8 mouse cellular contexts compared by ENCODE assay signal in the genomic region with DNA sequence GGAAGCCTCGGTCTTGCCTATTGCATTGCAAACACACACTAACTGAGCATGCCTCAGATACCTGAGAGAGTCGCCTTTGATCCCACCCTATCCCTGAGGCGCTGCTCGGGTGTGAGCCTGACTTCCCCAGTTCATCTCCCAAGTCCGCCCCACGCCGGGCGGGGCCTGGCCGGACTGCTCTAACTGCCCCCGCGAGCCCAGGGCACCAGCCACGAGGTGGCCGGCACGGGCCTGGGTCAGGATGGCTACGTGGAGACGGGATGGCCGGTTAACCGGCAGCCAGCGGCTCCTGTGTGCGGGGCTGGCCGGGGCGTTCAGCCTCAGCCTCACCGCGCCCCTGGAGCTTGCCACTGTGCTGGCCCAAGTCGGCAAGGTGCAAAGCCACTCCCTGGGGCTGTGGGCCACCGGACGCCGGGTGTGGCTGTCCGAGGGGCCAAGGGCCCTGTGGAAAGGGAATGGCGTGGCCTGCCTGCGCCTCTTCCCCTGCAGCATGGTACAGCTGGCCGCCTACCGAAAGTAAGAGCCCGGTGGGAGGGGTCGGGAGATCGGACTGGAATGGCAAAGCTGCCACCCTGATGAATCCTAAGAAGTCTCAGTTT. TPM values are rescaled to one million over a fixed set of nuclear protein-coding genes. Genes with fewer than 3 reads are reported as not detected.
DNase-seq lines count a peak whose midpoint lies in the region; ATAC-seq and TF ChIP-seq lines count a peak whose summit lies in the region.

Gene Slc25a43, plus strand, starts transcription at position 157 of the 599 bp plus-strand sequence.

- no peak for TF ChIP-seq CTCF in hindbrain, postnatal 0 days (IDR thresholded peaks at IDR 0.05; ENCODE audit: low read depth)

- ATAC-seq in forebrain, embryonic 13.5 days: peak; percentile 53
- peak; percentile 62 for ATAC-seq in hindbrain, postnatal 0 days
- peak; percentile 41 for ATAC-seq in liver, embryonic 13.5 days (ENCODE audit: low read depth)
- ATAC-seq in frontal cortex, adult (ENCODE audit: low TSS enrichment): no peak

- H3K36me3 ChIP-seq in forebrain, embryonic 13.5 days (ENCODE audit: poor library complexity, severe bottlenecking): no peaks in the 10 kb centered on the region
- no peaks in the 10 kb centered on the region for H3K36me3 ChIP-seq in hindbrain, postnatal 0 days (ENCODE audit: insufficient read depth, low read length)
- H3K36me3 ChIP-seq in liver, embryonic 13.5 days: no peaks in the 10 kb centered on the region

- no peaks in the 10 kb centered on the region for H3K9me3 ChIP-seq in forebrain, embryonic 13.5 days (replicated peaks)
- no peaks in the 10 kb centered on the region for H3K9me3 ChIP-seq in hindbrain, postnatal 0 days (ENCODE audit: low read length)
- H3K9me3 ChIP-seq in liver, embryonic 13.5 days (replicated peaks): no peaks in the 10 kb centered on the region

- DNase-seq in CD4-positive, CD25-positive, alpha-beta regulatory T cell, adult 2 months (ENCODE audit: low read depth, low spot score): peak; percentile 17
- peak; percentile 18 for DNase-seq in NIH3T3 (ENCODE audit: low read depth)
- no peak for DNase-seq in hindbrain, postnatal 0 days (ENCODE audit: low spot score)
- peak; percentile 5 for DNase-seq in liver, embryonic 13.5 days
- peak; percentile 40 for DNase-seq in neural tube, embryonic 10.5 days (ENCODE audit: extremely low spot score, low spot score)
- no peak for DNase-seq in layer of hippocampus, adult 18-20 months (ENCODE audit: low spot score in 2 of 2)

- H3K27me3 ChIP-seq in forebrain, embryonic 13.5 days: no peaks in the 10 kb centered on the region
- H3K27me3 ChIP-seq in hindbrain, postnatal 0 days (ENCODE audit: insufficient read depth, low read length): no peaks in the 10 kb centered on the region
- no peaks in the 10 kb centered on the region for H3K27me3 ChIP-seq in liver, embryonic 13.5 days

- peak within 1 kb of the TSS; percentile 70 for H3K4me2 ChIP-seq in forebrain, embryonic 13.5 days
- peak within 1 kb of the TSS; percentile 63 for H3K4me2 ChIP-seq in hindbrain, postnatal 0 days (ENCODE audit: low read depth, low read length)
- H3K4me2 ChIP-seq in liver, embryonic 13.5 days: peak within 1 kb of the TSS; percentile 74

- 0 out of 2 replicates have a peak, but pooled peaks cover 5% of the 10 kb centered on the region for H3K4me1 ChIP-seq in forebrain, embryonic 13.5 days
- H3K4me1 ChIP-seq in hindbrain, postnatal 0 days (ENCODE audit: insufficient read depth, low read length): no peaks in the 10 kb centered on the region
- peaks cover 26% of the 10 kb centered on the region for H3K4me1 ChIP-seq in liver, embryonic 13.5 days (replicated peaks)

- no peak within 1 kb of the TSS for H3K27ac ChIP-seq in forebrain, embryonic 13.5 days
- no peak within 1 kb of the TSS for H3K27ac ChIP-seq in hindbrain, postnatal 0 days
- H3K27ac ChIP-seq in liver, embryonic 13.5 days: no peak within 1 kb of the TSS

- peak within 1 kb of the TSS; percentile 39 for H3K4me3 ChIP-seq in forebrain, embryonic 13.5 days
- H3K4me3 ChIP-seq in hindbrain, postnatal 0 days (ENCODE audit: low read length): peak within 1 kb of the TSS; percentile 38
- peak within 1 kb of the TSS; percentile 58 for H3K4me3 ChIP-seq in liver, embryonic 13.5 days (replicated peaks)

- peak within 1 kb of the TSS; percentile 63 for H3K9ac ChIP-seq in forebrain, embryonic 13.5 days
- H3K9ac ChIP-seq in hindbrain, postnatal 0 days (replicated peaks; ENCODE audit: low read length): peak within 1 kb of the TSS; percentile 58
- H3K9ac ChIP-seq in liver, embryonic 13.5 days: peak within 1 kb of the TSS; percentile 69

- 22% methylated on average over 24 of the region's 36 CpGs for WGBS in forebrain, embryonic 13.5 days
- 32% methylated on average over 36 of the region's 36 CpGs for WGBS in hindbrain, postnatal 0 days
- 22% methylated on average over 36 of the region's 36 CpGs for WGBS in liver, embryonic 13.5 days (ENCODE audit: insufficient replicate concordance)

RNA-seq across cellular contexts. Expression of gene Slc25a43, which starts in this region (rescaled TPM):
- 0.58 and 0.68 TPM in 2 replicates for polyA plus RNA-seq in forebrain, embryonic 13.5 days (2015; fragmentation: Nextera tagmentation; extraction: Ambion mirVana)
- 0.83 and 1.8 TPM in 2 replicates for total RNA-seq in hindbrain, postnatal 0 days (2014; rRNA removed)
- 0.86 and 0.90 TPM in 2 replicates for polyA plus RNA-seq in hindbrain, postnatal 0 days (2015; fragmentation: Nextera tagmentation; extraction: Ambion mirVana)
- polyA plus RNA-seq in liver, embryonic 13.5 days (2015; fragmentation: Nextera tagmentation; extraction: Ambion mirVana): 1.0 and 1.1 TPM in 2 replicates
- under 1 TPM in 1 of 2 experiments, not detected in 1; 0.47 TPM for total RNA-seq in layer of hippocampus, adult 18-20 months (2021)

Comparison
In these comparisons a context has a peak if more than half of its experiments do, and no peak if none do; other contexts are left out.
1. Peak in ATAC-seq, H3K4me3 ChIP-seq, H3K9ac ChIP-seq and H3K4me2 ChIP-seq in forebrain, embryonic 13.5 days; RNA of the gene not detected or under 1 TPM.
2. DNase-seq: peak in CD4-positive, CD25-positive, alpha-beta regulatory T cell, adult 2 months (single experiment), NIH3T3 (single experiment), liver, embryonic 13.5 days (single experiment) and neural tube, embryonic 10.5 days (single experiment); none in hindbrain, postnatal 0 days (single experiment) and layer of hippocampus, adult 18-20 months (0 of 2).
3. Peak in every context shown above with its lines, with median percentiles within 50 percentile points of each other: H3K4me2 ChIP-seq, H3K4me3 ChIP-seq and H3K9ac ChIP-seq.